Mouse (Mus musculus) hindbrain, postnatal 0 days (tissue): ENCODE measurements around the gene Tspan9. TPM values are rescaled to one million over a fixed set of nuclear protein-coding genes. Genes with fewer than 3 reads are reported as not detected.
A peak's percentile ranks its signal among the peaks of the same experiment; 100 is the strongest.

Experiments
- ATAC-seq: fragments of 200-750 bp; cut with Nextera tagmentation; 2 replicates; pipeline ENCODE4 v1.8.0; 2017; ENCODE audit warnings: mild to moderate bottlenecking, moderate TSS enrichment, moderate library complexity
- DNase-seq: peaks from one replicate; pipeline ENCODE4 v3.0.0-alpha.2; 2015; ENCODE audit warnings: low spot score
- H3K27ac ChIP-seq: fragments of 300-500 bp; sonication (generic); 2 replicates; pipeline ENCODE4 v1.5.1; 2014; ENCODE audit warnings: mild to moderate bottlenecking
- H3K27me3 ChIP-seq: fragments of 300-500 bp; sonication (generic); 2 replicates; pipeline ENCODE4 v1.6.1; 2014; ENCODE audit warnings: low read length, mixed read lengths; ENCODE audit not compliant: insufficient read depth
- H3K36me3 ChIP-seq: fragments of 300-500 bp; sonication (generic); 2 replicates; pipeline ENCODE4 v1.6.1; 2014; ENCODE audit warnings: low read length, mixed read lengths; ENCODE audit not compliant: insufficient read depth
- H3K4me1 ChIP-seq: fragments of 300-500 bp; sonication (generic); 2 replicates; pipeline ENCODE4 v1.6.1; 2014; ENCODE audit warnings: antibody characterized with exemption, low read length, mixed read lengths; ENCODE audit not compliant: insufficient read depth
- H3K4me2 ChIP-seq: fragments of 300-500 bp; sonication (generic); 2 replicates; pipeline ENCODE4 v1.6.1; 2014; ENCODE audit warnings: low read depth, mild to moderate bottlenecking, low read length, moderate library complexity, mixed read lengths
- H3K4me3 ChIP-seq: fragments of 300-500 bp; sonication (generic); 2 replicates; pipeline ENCODE4 v1.5.1; 2014; ENCODE audit warnings: low read length
- H3K9ac ChIP-seq: fragments of 300-500 bp; sonication (generic); replicated peaks from 2 replicates; pipeline ENCODE4 v1.6.1; 2014; ENCODE audit warnings: mild to moderate bottlenecking, low read length, moderate library complexity, mixed read lengths
- H3K9me3 ChIP-seq: fragments of 300-500 bp; sonication (generic); 2 replicates; pipeline ENCODE4 v1.6.1; 2016; ENCODE audit warnings: low read length, mixed read lengths
- CTCF ChIP-seq: IDR thresholded peaks from 2 replicates; pipeline ENCODE4 v1.5.1; 2016; ENCODE audit warnings: antibody characterized with exemption, control low read depth, low read depth
- WGBS: fragments of 180-500 bp; shearing (Covaris S2); extraction: QIAGEN DNeasy Blood & Tissue Kit; methylation state at CpG from one replicate; pipeline ENCODE4 v1.1.7; 2014; 5-methylcytosine and 5-hydroxymethylcytosine counted together
- microRNA-seq, 2 experiments: library from miRNA; unstranded; fragments of <30 nt; microRNA quantifications; one replicate each; pipeline ENCODE4; 2016
- polyA plus RNA-seq: library from polyadenylated mRNA; unstranded; fragments of >200 nt; fragmentation: Nextera tagmentation; extraction: Ambion mirVana; gene quantifications from 2 replicates; pipeline ENCODE4 v1.2.1, GENCODE M21; 2015
- total RNA-seq: library from RNA; depleted of rRNA; stranded (reverse); fragments of >200 nt; gene quantifications from 2 replicates; pipeline ENCODE4 v1.2.3, GENCODE M21; 2014; rRNA removed

The Tspan9 gene
- total and polyA plus RNA-seq, 2 experiments from 2014 or later: 70.1 to 177 TPM

GRCm38 (mm10) chr6:127920652-127921051, 222.7 kb downstream of the Tspan9 start:
- ATAC-seq (peak; percentile 34; the same call in 1 of the 2 replicates), DNase-seq (peak; percentile 92)
- H3K4me1 ChIP-seq: 0 out of 2 replicates have a peak, but pooled peaks cover 4% of the 10 kb centered on the region
- H3K4me2 ChIP-seq: no peak overlapping the region
- WGBS: 5% methylated on average over 8 of the region's 8 CpGs
- H3K9ac ChIP-seq: no peak overlapping the region
- no peaks in the 10 kb centered on the region for H3K36me3 ChIP-seq
- no peak overlapping the region for H3K4me3 ChIP-seq
- TF ChIP-seq CTCF: peak; percentile 92
- H3K27me3 ChIP-seq: no peaks in the 10 kb centered on the region
- H3K9me3 ChIP-seq: no peaks in the 10 kb centered on the region
- no peak overlapping the region for H3K27ac ChIP-seq

- no peaks in the 10 kb centered on the region for H3K27me3 ChIP-seq
- no peaks in the 10 kb centered on the region for H3K36me3 ChIP-seq
- no peak overlapping the region for H3K27ac ChIP-seq
- H3K9me3 ChIP-seq: no peaks in the 10 kb centered on the region
- no peak for TF ChIP-seq CTCF
- ATAC-seq: no peak
- H3K4me3 ChIP-seq: no peak overlapping the region
- no peaks in the 10 kb centered on the region for H3K4me1 ChIP-seq
- DNase-seq: no peak
- H3K4me2 ChIP-seq: no peak overlapping the region
- H3K9ac ChIP-seq: no peak overlapping the region
- WGBS: 77% methylated on average over 6 of the region's 6 CpGs
These were observed 223.9 kb downstream of the Tspan9 start for GRCm38 (mm10) chr6:127919491-127919890.

GRCm38 (mm10) chr6:127917712-127918111, 225.7 kb downstream of the Tspan9 start:
- Histone ChIP-seq H3K27ac (no peak overlapping the region), H3K27me3 (no peaks in the 10 kb centered on the region), H3K9ac (no peak overlapping the region), H3K9me3 (no peaks in the 10 kb centered on the region), H3K4me1 (no peaks in the 10 kb centered on the region), H3K4me3 (no peak overlapping the region), H3K36me3 (no peaks in the 10 kb centered on the region), H3K4me2 (no peak overlapping the region)
- peak; percentile 43 for TF ChIP-seq CTCF
- peak; percentile 29 for DNase-seq
- 75% methylated on average over 4 of the region's 4 CpGs for WGBS
- ATAC-seq: no peak

GRCm38 (mm10) chr6:127916993-127917392, 226.4 kb downstream of the Tspan9 start:
- DNase-seq (no peak), ATAC-seq (0 out of 2 replicates have a peak, but pooled peaks have one; percentile 39)
- H3K4me1 ChIP-seq: no peaks in the 10 kb centered on the region
- no peaks in the 10 kb centered on the region for H3K36me3 ChIP-seq
- H3K27me3 ChIP-seq: no peaks in the 10 kb centered on the region
- TF ChIP-seq CTCF: no peak
- no peak overlapping the region for H3K9ac ChIP-seq
- H3K27ac ChIP-seq: no peak overlapping the region
- 50% methylated on average over 3 of the region's 3 CpGs for WGBS
- no peak overlapping the region for H3K4me2 ChIP-seq
- H3K4me3 ChIP-seq: no peak overlapping the region
- no peaks in the 10 kb centered on the region for H3K9me3 ChIP-seq

- no peak for TF ChIP-seq CTCF
- Histone ChIP-seq H3K4me2 (no peak overlapping the region), H3K27me3 (no peaks in the 10 kb centered on the region), H3K4me3 (no peak overlapping the region), H3K36me3 (no peaks in the 10 kb centered on the region), H3K9me3 (no peaks in the 10 kb centered on the region), H3K4me1 (no peaks in the 10 kb centered on the region), H3K27ac (no peak overlapping the region), H3K9ac (no peak overlapping the region)
- no peak for ATAC-seq
- WGBS: 92% methylated on average over 3 of the region's 3 CpGs
- DNase-seq: no peak
These were observed 230.5 kb downstream of the Tspan9 start for GRCm38 (mm10) chr6:127912938-127913337.

GRCm38 (mm10) chr6:127911687-127912086, 231.7 kb downstream of the Tspan9 start:
- DNase-seq (no peak), ATAC-seq (no peak)
- 72% methylated on average over 4 of the region's 4 CpGs for WGBS
- Histone ChIP-seq H3K4me2 (no peak overlapping the region), H3K27me3 (no peaks in the 10 kb centered on the region), H3K9me3 (no peaks in the 10 kb centered on the region), H3K4me3 (no peak overlapping the region), H3K36me3 (no peaks in the 10 kb centered on the region), H3K27ac (no peak overlapping the region), H3K9ac (no peak overlapping the region), H3K4me1 (no peaks in the 10 kb centered on the region)
- TF ChIP-seq CTCF: no peak

Small RNA genes within 50 kb of the gene (microRNA-seq; reads per million reads assigned to microRNA genes)
- gene Gm26338: 0 reads per million in 2 experiments

Other genes starting within 250 kb of the Tspan9 start
- 0.84 and 0.97 TPM in 2 replicates for gene Tead4, start 157.2 kb upstream of the Tspan9 start, total RNA-seq
- 0.45 and 0.77 TPM in 2 replicates for gene Tead4, start 157.2 kb upstream of the Tspan9 start, polyA plus RNA-seq
- gene Tulp3, start 212.3 kb upstream of the Tspan9 start, total RNA-seq: 12.8 and 16.4 TPM in 2 replicates
- gene Tulp3, start 212.3 kb upstream of the Tspan9 start, polyA plus RNA-seq: 15.8 and 17.5 TPM in 2 replicates
- 22.8 and 23.1 TPM in 2 replicates for gene Rhno1, start 219.3 kb upstream of the Tspan9 start, total RNA-seq
- 53.9 and 55.2 TPM in 2 replicates for gene Rhno1, start 219.3 kb upstream of the Tspan9 start, polyA plus RNA-seq
- 9.7 and 14.4 TPM in 2 replicates for gene Foxm1, start 219.4 kb upstream of the Tspan9 start, total RNA-seq
- 7.2 and 7.5 TPM in 2 replicates for gene Foxm1, start 219.4 kb upstream of the Tspan9 start, polyA plus RNA-seq
- 1.4 TPM in 1 of 2 replicates, not detected in the other for gene Tex52, start 231.9 kb upstream of the Tspan9 start, total RNA-seq
- 0.20 and 0.25 TPM in 2 replicates for gene Tex52, start 231.9 kb upstream of the Tspan9 start, polyA plus RNA-seq
- gene Gm44596, start 231.9 kb upstream of the Tspan9 start, total RNA-seq: not detected in 2 replicates
- not detected in 2 replicates for gene Gm44596, start 231.9 kb upstream of the Tspan9 start, polyA plus RNA-seq